Mouse (Mus musculus) heart, embryonic 11.5 days (tissue): ENCODE data around the gene Fam71e1. TPM values are rescaled to one million over a fixed set of nuclear protein-coding genes. Genes with fewer than 3 reads are reported as not detected.

ENCODE experiments used
- ATAC-seq: fragments of 200-750 bp; cut with Nextera tagmentation; replicated peaks from 2 replicates; pipeline ENCODE4 v1.8.0; 2017; ENCODE audit warnings: moderate library complexity; ENCODE audit not compliant: insufficient number of reproducible peaks, low FRiP score, low TSS enrichment
- H3K27ac ChIP-seq: fragments of 300-500 bp; sonication (generic); 2 replicates; pipeline ENCODE4 v1.5.1; 2014; ENCODE audit warnings: mild to moderate bottlenecking, low read depth, low read length
- H3K27me3 ChIP-seq: fragments of 300-500 bp; sonication (generic); 2 replicates; pipeline ENCODE4 v1.6.1; 2014; ENCODE audit warnings: mild to moderate bottlenecking, low read length, mixed read lengths; ENCODE audit not compliant: control insufficient read depth, insufficient read depth
- H3K36me3 ChIP-seq: fragments of 300-500 bp; sonication (generic); 2 replicates; pipeline ENCODE4 v1.6.1; 2014; ENCODE audit warnings: mild to moderate bottlenecking, low read length, moderate library complexity, mixed read lengths; ENCODE audit not compliant: control insufficient read depth, insufficient read depth
- H3K4me1 ChIP-seq: fragments of 300-500 bp; sonication (generic); 2 replicates; pipeline ENCODE4 v1.6.1; 2014; ENCODE audit warnings: low read length; ENCODE audit not compliant: control insufficient read depth, insufficient read depth
- H3K4me2 ChIP-seq: fragments of 300-500 bp; sonication (generic); 2 replicates; pipeline ENCODE4 v1.6.1; 2014; ENCODE audit warnings: mild to moderate bottlenecking, moderate library complexity
- H3K4me3 ChIP-seq: fragments of 300-500 bp; sonication (generic); 2 replicates; pipeline ENCODE4 v1.5.1; 2014; ENCODE audit warnings: low read depth, low read length
- H3K9ac ChIP-seq: fragments of 300-500 bp; sonication (generic); 2 replicates; pipeline ENCODE4 v1.6.1; 2014; ENCODE audit warnings: mild to moderate bottlenecking, low read depth, low read length, moderate library complexity
- H3K9me3 ChIP-seq: fragments of 300-500 bp; sonication (generic); replicated peaks from 2 replicates; pipeline ENCODE4 v1.6.1; 2016; ENCODE audit warnings: low read length; ENCODE audit not compliant: control insufficient read depth
- WGBS: fragments of 180-500 bp; shearing (Covaris S2); extraction: QIAGEN DNeasy Blood & Tissue Kit; methylation state at CpG from one replicate; pipeline ENCODE4 v1.1.7; 2014; ENCODE audit not compliant: insufficient replicate concordance; 5-methylcytosine and 5-hydroxymethylcytosine counted together
- polyA plus RNA-seq: library from polyadenylated mRNA; unstranded; fragments of >200 nt; fragmentation: Nextera tagmentation; extraction: Ambion mirVana; gene quantifications from 2 replicates; pipeline ENCODE4 v1.2.1, GENCODE M21; 2014

Fam71e1 gene
- polyA plus RNA-seq, 1 experiment from 2014 or later = 10.6 TPM

GRCm38 (mm10) chr7:44543071-44543470, 46.7 kb downstream of the Fam71e1 start:
- no peak for ATAC-seq
- 0 out of 2 replicates have a peak, but pooled peaks cover 2% of the 10 kb centered on the region for H3K9me3 ChIP-seq
- peaks cover 7% of the 10 kb centered on the region for H3K4me1 ChIP-seq
- no peak overlapping the region for H3K4me3 ChIP-seq
- H3K4me2 ChIP-seq = no peak overlapping the region
- H3K27ac ChIP-seq = no peak overlapping the region
- H3K27me3 ChIP-seq = no peaks in the 10 kb centered on the region
- WGBS = 70% methylated on average over 12 of the region's 12 CpGs
- H3K9ac ChIP-seq = no peak overlapping the region
- peaks cover 36% of the 10 kb centered on the region for H3K36me3 ChIP-seq

- no peak for ATAC-seq
- Histone ChIP-seq H3K4me1 (peaks cover 7% of the 10 kb centered on the region), H3K27ac (no peak overlapping the region), H3K9ac (no peak overlapping the region), H3K4me2 (no peak overlapping the region), H3K27me3 (no peaks in the 10 kb centered on the region), H3K9me3 (0 out of 2 replicates have a peak, but pooled peaks cover 2% of the 10 kb centered on the region), H3K4me3 (no peak overlapping the region), H3K36me3 (peaks cover 19% of the 10 kb centered on the region)
- WGBS = 95% methylated on average over 3 of the region's 3 CpGs
Observed at GRCm38 (mm10) chr7:44546274-44546673, 49.9 kb downstream of the Fam71e1 start.

GRCm38 (mm10) chr7:44547041-44547440, 50.7 kb downstream of the Fam71e1 start:
- Histone ChIP-seq H3K4me1 (peaks cover 7% of the 10 kb centered on the region), H3K36me3 (peaks cover 19% of the 10 kb centered on the region), H3K4me2 (peak overlapping the region; percentile 91), H3K9me3 (0 out of 2 replicates have a peak, but pooled peaks cover 2% of the 10 kb centered on the region), H3K27ac (no peak overlapping the region), H3K4me3 (0 out of 2 replicates have a peak overlapping the region, but pooled peaks have one; percentile 70), H3K9ac (peak overlapping the region; percentile 74), H3K27me3 (no peaks in the 10 kb centered on the region)
- no peak for ATAC-seq
- 97% methylated on average over 13 of the region's 13 CpGs for WGBS

- ATAC-seq = no peak
- WGBS = 25% methylated on average over 5 of the region's 5 CpGs
- H3K27me3 ChIP-seq = no peaks in the 10 kb centered on the region
- 0 out of 2 replicates have a peak, but pooled peaks cover 2% of the 10 kb centered on the region for H3K9me3 ChIP-seq
- H3K4me2 ChIP-seq = peak overlapping the region; percentile 91
- peaks cover 13% of the 10 kb centered on the region for H3K36me3 ChIP-seq
- H3K27ac ChIP-seq = peak overlapping the region; percentile 76; the same call in 1 of the 2 replicates
- peak overlapping the region; percentile 70 for H3K4me3 ChIP-seq
- peaks cover 7% of the 10 kb centered on the region for H3K4me1 ChIP-seq
- peak overlapping the region; percentile 74 for H3K9ac ChIP-seq
Observed at GRCm38 (mm10) chr7:44547725-44548124, 51.3 kb downstream of the Fam71e1 start.

GRCm38 (mm10) chr7:44548497-44549087, 52.2 kb downstream of the Fam71e1 start, which contains the start of gene Pold1:
Pold1 (minus strand) TSS chr7:44548849.
- H3K27ac ChIP-seq = peak within 1 kb of the TSS; percentile 76
- ATAC-seq = peak; percentile 92
- H3K4me2 ChIP-seq = peak within 1 kb of the TSS; percentile 91
- peak within 1 kb of the TSS; percentile 74 for H3K9ac ChIP-seq
- H3K27me3 ChIP-seq = no peaks in the 10 kb centered on the region
- 0 out of 2 replicates have a peak, but pooled peaks cover 2% of the 10 kb centered on the region for H3K9me3 ChIP-seq
- peaks cover 7% of the 10 kb centered on the region for H3K4me1 ChIP-seq
- under 1% methylated on average over 43 of the region's 43 CpGs for WGBS
- peak within 1 kb of the TSS; percentile 70 for H3K4me3 ChIP-seq
- H3K36me3 ChIP-seq = peaks cover 13% of the 10 kb centered on the region

GRCm38 (mm10) chr7:44549621-44550408, 53.4 kb downstream of the Fam71e1 start:
- Histone ChIP-seq H3K36me3 (peaks cover 13% of the 10 kb centered on the region), H3K27ac (no peak overlapping the region), H3K4me3 (no peak overlapping the region), H3K9ac (no peak overlapping the region), H3K27me3 (no peaks in the 10 kb centered on the region), H3K4me1 (peaks cover 7% of the 10 kb centered on the region), H3K4me2 (no peak overlapping the region), H3K9me3 (0 out of 2 replicates have a peak, but pooled peaks cover 2% of the 10 kb centered on the region)
- no peak for ATAC-seq
- 96% methylated on average over 23 of the region's 23 CpGs for WGBS

GRCm38 (mm10) chr7:44550409-44550678, 54.0 kb downstream of the Fam71e1 start:
- 0 out of 2 replicates have a peak, but pooled peaks cover 2% of the 10 kb centered on the region for H3K9me3 ChIP-seq
- 94% methylated on average over 12 of the region's 12 CpGs for WGBS
- no peaks in the 10 kb centered on the region for H3K27me3 ChIP-seq
- H3K4me3 ChIP-seq = no peak overlapping the region
- peaks cover 13% of the 10 kb centered on the region for H3K36me3 ChIP-seq
- ATAC-seq = no peak
- no peak overlapping the region for H3K9ac ChIP-seq
- H3K27ac ChIP-seq = no peak overlapping the region
- peaks cover 7% of the 10 kb centered on the region for H3K4me1 ChIP-seq
- H3K4me2 ChIP-seq = no peak overlapping the region
